Mouse (Mus musculus) MEL (cell line): Measurements from ENCODE around the gene Rps25.

Experiments used
- EP300 ChIP-seq, 2 experiments: IDR thresholded peaks; 2 replicates each; pipeline ENCODE4 v1.6.1; 2011; ENCODE audit warnings: improper control_type of control experiment in 2 of 2, low read length in 2 of 2, low read depth in 1 of 2, mild to moderate bottlenecking in 1 of 2
- POLR2AphosphoS5 ChIP-seq: IDR thresholded peaks from 2 replicates; pipeline ENCODE4 v1.6.1; 2012; ENCODE audit warnings: low read depth, borderline replicate concordance, mild to moderate bottlenecking, inconsistent platforms, low read length, moderate library complexity, mixed read lengths
- TCF12 ChIP-seq: IDR thresholded peaks from 2 replicates; pipeline ENCODE4 v1.6.1; 2014; ENCODE audit warnings: low read depth, mild to moderate bottlenecking, inconsistent platforms, low read length, improper control_type of control experiment, moderate library complexity
- USF1 ChIP-seq: IDR thresholded peaks from 2 replicates; pipeline ENCODE4 v1.6.1; 2014; ENCODE audit warnings: low read depth, mild to moderate bottlenecking, inconsistent platforms, low read length, improper control_type of control experiment, moderate library complexity
- ZNF384 ChIP-seq: IDR thresholded peaks from 2 replicates; pipeline ENCODE4 v1.6.1; 2012; ENCODE audit warnings: low read depth, mild to moderate bottlenecking, inconsistent platforms, low read length, improper control_type of control experiment

- no peak for TF ChIP-seq TCF12
- no peak for TF ChIP-seq EP300 (IDR thresholded peaks at IDR 0.05; ENCODE audit: low read depth in 1 of 2, low read length in 2 of 2)
- no peak for TF ChIP-seq POLR2AphosphoS5
- TF ChIP-seq USF1: 0 out of 2 replicates have a peak, but pooled peaks have one; percentile 7
- no peak for TF ChIP-seq ZNF384
Measured at GRCm38 (mm10) chr9:44407752-44408097, 786 bp downstream of the Rps25 start.
